Mouse (Mus musculus): Measurements from ENCODE around the gene Serpina1b.
"Not testable (repeated sequence)": the region's sequence is repeated elsewhere in the genome, so short reads cannot be mapped to it uniquely, and the experiment has no call there.

Gene Serpina1b

GRCm38 (mm10) chr12:103830273-103830672, at the start of gene Serpina1b:
Gene Serpina1b, minus strand, starts transcription at chr12:103830373.
- not testable (repeated sequence) for DNase-seq (ENCODE audit: low spot score in 2 of 2)

DNA sequence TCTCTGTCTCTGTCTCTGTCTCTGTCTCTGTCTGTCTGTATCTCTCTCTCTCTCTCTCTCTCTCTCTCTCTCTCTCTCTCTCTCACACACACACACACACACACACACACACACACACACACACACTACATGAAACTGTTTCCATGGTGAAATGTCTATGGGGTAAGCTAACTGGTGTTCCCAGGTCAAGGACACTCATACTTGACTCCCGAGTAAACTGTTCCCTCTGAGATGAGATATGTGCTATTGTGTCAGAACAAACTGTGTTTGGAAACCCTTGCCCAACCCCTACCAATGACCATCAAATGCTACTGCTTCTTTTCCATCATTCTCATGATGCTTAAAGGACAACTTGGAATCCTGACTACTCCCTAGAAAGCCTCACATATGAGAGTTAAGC, 36.7 kb upstream of the Serpina1b start:
- not testable (repeated sequence) for DNase-seq (ENCODE audit: low spot score in 2 of 2)

- DNase-seq (ENCODE audit: low spot score in 2 of 2): not testable (repeated sequence)
Measured at GRCm38 (mm10) chr12:103863101-103863974, 33.2 kb upstream of the Serpina1b start, which contains the start of gene Serpina1a. Gene Serpina1a, minus strand, starts transcription at chr12:103863562.

- no peak for DNase-seq (ENCODE audit: low spot score in 2 of 2)
Measured at GRCm38 (mm10) chr12:103860976-103861375, 30.8 kb upstream of the Serpina1b start.

DNA sequence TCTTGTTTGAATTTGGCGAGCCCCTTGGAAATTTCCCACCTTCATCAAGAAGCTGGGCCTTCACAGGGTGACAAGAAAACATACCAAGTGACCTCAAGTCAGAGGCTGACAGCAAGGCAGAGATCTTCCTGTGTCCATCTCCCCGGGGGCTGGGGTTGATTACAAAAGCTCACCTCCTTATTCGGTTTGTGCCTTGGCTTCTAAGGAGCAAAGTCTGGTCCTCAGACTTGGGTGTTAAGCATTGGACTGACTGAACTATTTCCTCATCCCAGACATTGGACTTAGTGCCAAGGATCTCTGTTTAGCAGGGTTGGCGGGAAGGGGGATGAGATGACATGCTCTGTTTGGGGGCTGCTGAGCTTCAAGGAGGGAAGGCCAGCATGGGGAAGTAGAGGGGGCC, 30.4 kb upstream of the Serpina1b start:
- not testable (repeated sequence) for DNase-seq (ENCODE audit: low spot score in 2 of 2)

- DNase-seq (ENCODE audit: low spot score in 2 of 2): not testable (repeated sequence)
Measured at GRCm38 (mm10) chr12:103859584-103859983, 29.4 kb upstream of the Serpina1b start.

DNA sequence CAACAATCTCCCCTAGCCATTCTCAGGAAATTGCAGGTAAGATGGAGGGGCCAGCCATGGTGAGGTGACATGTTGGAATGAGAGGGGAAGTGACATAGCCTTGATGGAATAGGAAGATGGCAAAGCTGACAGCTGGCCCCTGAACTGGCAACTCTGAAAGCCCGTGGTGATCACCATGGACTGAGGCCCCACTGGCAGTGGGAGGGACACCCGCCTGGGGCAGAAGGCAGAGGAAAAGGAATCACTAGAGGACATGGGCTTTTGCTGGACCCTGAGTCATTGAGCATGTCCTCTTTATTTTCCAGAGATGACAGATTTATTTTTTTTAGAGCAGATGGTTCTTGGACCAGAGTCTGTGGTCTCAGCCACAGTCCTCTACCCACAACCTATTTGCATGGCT, 22.9 kb upstream of the Serpina1b start:
- not testable (repeated sequence) for DNase-seq (ENCODE audit: low spot score in 2 of 2)

GRCm38 (mm10) chr12:103827661-103828372, 2.4 kb downstream of the Serpina1b start:
- DNase-seq (ENCODE audit: low spot score in 2 of 2): not testable (repeated sequence)

GRCm38 (mm10) chr12:103823826-103824225, 6.3 kb downstream of the Serpina1b start:
- DNase-seq (ENCODE audit: low spot score in 2 of 2): not testable (repeated sequence)

GRCm38 (mm10) chr12:103773246-103773851, 56.8 kb downstream of the Serpina1b start, which contains the start of gene Serpina1d:
Gene Serpina1d, minus strand, starts transcription at chr12:103773592.
- not testable (repeated sequence) for DNase-seq (ENCODE audit: low spot score in 2 of 2)

- not testable (repeated sequence) for DNase-seq (ENCODE audit: low spot score in 2 of 2)
Measured at GRCm38 (mm10) chr12:103770597-103770996, 59.6 kb downstream of the Serpina1b start.

DNA sequence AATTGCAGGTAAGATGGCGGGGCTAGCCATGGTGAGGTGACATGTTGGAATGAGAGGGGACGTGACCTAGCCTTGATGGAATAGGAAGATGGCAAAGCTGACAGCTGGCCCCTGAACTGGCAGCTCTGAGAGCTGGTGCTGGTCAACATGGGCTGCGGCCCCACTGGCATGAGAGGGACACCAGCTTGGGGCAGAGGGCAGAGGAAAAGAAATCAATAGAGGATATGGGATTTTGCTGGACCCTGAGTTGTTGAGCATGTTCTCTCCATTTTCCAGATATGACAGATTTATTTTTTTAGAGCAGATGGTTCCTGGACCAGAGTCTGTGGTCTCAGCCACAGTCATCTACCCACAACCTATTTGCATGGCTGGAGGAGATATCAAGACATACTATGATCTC, 67.1 kb downstream of the Serpina1b start:
- not testable (repeated sequence) for DNase-seq (ENCODE audit: low spot score in 2 of 2)

DNA sequence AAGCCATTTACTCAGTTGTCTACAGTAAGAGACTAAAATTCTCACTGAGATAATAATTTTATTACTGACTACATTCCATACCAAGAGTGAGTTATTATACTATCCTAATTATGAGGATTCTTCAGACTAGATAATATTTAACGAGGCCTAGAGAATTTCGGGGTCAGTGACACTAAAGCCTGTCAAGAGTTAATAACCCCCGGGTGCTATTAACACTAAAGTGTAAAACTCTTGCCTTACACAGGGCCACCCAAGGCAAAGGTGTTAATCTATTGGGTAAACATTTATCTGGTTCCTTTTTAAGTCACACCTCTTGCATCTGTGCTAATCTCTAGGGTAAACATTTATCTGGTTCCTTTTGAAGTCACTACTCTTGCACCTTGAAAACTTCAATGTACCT, 69.9 kb downstream of the Serpina1b start:
- DNase-seq (ENCODE audit: low spot score in 2 of 2): not testable (repeated sequence)

DNA sequence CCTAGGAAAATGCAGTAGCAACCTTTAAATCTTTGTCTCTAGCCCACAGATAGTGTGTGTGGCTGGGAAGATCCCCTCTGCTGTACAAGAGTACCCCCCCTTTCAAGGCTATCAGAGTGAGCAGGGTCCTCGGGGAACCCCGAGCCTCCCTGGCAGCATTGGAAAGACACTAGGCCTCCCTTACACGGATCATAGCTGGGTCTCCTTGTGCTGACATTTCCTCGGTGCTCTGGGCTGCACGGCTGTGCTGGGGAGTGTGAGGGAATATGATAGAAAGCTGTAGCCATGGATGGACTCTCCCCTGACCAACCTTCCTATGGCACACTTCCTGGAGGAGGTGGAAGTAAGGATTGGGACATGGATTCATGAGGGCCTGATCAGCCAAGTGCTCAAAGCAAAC, 84.2 kb downstream of the Serpina1b start:
- not testable (repeated sequence) for DNase-seq (ENCODE audit: low spot score in 2 of 2)

DNA sequence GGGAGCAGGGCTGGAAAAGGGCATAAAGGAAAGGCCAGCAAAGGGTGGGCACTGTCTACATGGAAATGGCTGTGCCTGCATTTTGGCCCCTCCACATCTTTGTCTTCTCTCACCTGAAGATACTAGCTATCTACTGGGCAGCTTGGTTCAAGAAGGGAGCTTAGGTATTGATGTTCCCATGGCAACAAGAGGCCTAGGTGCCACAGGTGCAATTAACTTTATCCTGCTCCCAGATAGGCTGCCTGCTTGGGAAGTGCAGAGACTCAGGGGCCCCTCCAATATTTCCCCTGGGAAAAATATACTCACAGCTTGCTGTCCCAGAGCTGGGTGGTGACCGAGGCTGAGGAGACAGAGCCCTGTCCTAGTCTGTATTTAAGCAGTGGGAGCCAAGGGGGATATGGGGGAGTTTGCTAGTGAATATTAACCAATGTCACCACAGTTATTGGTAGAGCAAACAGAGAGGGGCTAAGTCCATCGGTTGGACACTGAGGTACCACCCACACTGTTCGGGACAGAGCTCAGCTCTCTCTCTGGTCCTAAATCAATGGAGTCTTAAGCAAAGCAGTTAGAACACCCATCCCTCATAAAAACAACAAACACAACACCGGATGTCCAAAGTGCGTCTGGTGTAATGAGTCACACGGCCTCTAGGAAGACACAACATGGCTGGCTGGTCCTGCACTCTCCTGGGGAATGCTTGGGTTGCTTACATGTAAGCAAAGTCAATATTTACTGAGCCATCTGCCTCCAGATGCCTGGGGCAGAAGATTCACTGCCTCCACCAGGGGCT, 92.2 kb downstream of the Serpina1b start:
- not testable (repeated sequence) for DNase-seq (ENCODE audit: low spot score in 2 of 2)

DNA sequence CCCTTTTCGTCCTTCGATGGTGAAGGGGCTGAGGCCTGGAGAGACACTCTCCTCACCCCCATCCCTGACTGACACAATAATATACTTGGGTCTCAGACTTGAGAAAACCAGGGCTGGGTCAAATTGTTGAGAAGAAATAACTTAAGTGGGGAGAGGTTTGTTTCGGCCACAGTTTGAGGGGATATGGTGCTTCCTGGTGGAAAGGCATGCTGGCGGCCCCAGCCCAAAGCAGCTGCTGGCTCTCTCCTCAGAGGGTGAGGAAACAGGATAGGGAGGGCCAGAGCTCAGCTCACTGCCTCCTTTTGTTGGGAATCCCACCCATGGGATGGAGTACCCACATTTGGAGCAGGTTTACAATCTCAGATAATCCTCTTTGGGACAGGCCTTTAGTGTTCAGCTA, 94.6 kb downstream of the Serpina1b start:
- DNase-seq (ENCODE audit: low spot score in 2 of 2): not testable (repeated sequence)

DNA sequence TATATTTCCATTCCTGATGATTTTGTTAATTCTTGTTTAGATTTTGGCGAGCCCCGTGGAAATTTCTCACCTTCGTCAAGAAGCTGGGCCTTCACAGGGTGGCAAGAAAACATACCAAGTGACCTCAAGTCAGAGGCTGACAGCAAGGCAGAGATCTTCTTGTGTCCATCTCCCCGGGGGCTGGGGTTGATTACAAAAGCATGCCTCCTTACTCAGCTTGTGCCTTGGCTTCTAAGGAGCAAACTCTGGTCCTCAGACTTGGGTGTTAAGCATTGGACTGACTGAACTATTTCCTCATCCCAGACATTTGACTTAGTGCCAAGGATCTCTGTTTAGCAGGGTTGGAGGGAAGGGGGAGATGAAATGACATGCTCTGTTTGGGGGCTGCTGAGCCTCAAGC, 95.1 kb downstream of the Serpina1b start:
- DNase-seq (ENCODE audit: low spot score in 2 of 2): not testable (repeated sequence)

DNA sequence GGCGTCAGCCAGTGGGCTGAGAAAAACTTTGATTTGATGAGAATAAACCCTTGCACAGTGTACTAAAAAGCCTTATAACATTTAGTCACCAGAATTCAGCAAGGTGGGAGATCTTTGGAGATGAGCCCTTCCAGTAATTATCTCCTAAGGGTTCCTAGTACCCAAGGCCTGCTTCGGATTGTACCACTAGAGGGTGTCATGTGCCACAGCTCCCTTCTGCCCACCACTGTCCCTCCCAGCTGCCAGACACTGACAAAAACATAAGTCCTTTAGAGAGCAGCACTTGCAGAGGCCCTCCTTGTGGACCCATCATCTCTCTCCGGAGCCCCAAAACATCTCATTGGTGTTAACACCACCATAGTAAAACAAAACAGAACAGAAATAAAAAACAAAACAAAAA, 118.6 kb downstream of the Serpina1b start:
- DNase-seq (ENCODE audit: low spot score in 2 of 2): no peak

- no peak for DNase-seq (ENCODE audit: low spot score in 2 of 2)
Measured at GRCm38 (mm10) chr12:103710405-103710804, 119.8 kb downstream of the Serpina1b start.

GRCm38 (mm10) chr12:103706113-103706512, 124.1 kb downstream of the Serpina1b start:
- no peak for DNase-seq (ENCODE audit: low spot score in 2 of 2)

DNA sequence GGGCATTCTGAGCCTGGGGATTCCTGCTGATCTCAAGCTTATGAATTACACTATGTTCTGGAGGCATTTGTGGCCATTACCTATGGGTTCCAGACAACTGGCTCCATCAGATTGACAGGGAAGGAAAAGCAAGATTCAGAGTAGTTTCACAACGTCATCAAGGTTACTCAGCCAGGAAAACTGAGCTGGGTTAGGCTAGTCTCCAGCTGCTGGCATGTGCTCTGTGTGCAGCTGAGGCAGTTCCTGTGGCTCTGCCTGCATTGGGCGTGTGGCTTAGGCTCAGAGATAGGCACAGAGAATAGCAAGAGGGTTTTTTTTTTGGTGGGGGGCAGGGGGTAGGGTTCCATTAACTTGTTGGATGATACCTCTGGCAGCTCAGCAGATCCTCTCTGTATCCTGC, 124.6 kb downstream of the Serpina1b start:
- no peak for DNase-seq (ENCODE audit: low spot score in 2 of 2)

Measured in spleen, postnatal 14 days (tissue).